Mouse (Mus musculus): ENCODE results near the gene Ptprm.
"Not testable (repeated sequence)": the region's sequence is repeated elsewhere in the genome, so short reads cannot be mapped to it uniquely, and the experiment has no call there.

The Ptprm gene

GRCm38 (mm10) chr17:66874810-66875209 is 479.4 kb downstream of the Ptprm start:
- no peak for DNase-seq (ENCODE audit: low spot score)

GRCm38 (mm10) chr17:66871396-66871795 is 482.9 kb downstream of the Ptprm start:
- DNase-seq (ENCODE audit: low spot score) = no peak

- DNase-seq (ENCODE audit: low spot score) = no peak
These were observed 484.7 kb downstream of the Ptprm start for GRCm38 (mm10) chr17:66869581-66870002.

- no peak for DNase-seq (ENCODE audit: low spot score)
These were observed 489.8 kb downstream of the Ptprm start for GRCm38 (mm10) chr17:66864441-66864840.

- no peak for DNase-seq (ENCODE audit: low spot score)
These were observed 492.7 kb downstream of the Ptprm start for GRCm38 (mm10) chr17:66861557-66861956.

GRCm38 (mm10) chr17:66858757-66859156 is 495.5 kb downstream of the Ptprm start:
- no peak for DNase-seq (ENCODE audit: low spot score)

GRCm38 (mm10) chr17:66852496-66852895 is 501.8 kb downstream of the Ptprm start:
- DNase-seq (ENCODE audit: low spot score) = no peak

- not testable (repeated sequence) for DNase-seq (ENCODE audit: low spot score)
These were observed 507.2 kb downstream of the Ptprm start for GRCm38 (mm10) chr17:66847011-66847410.

- no peak for DNase-seq (ENCODE audit: low spot score)
These were observed 531.9 kb downstream of the Ptprm start for GRCm38 (mm10) chr17:66822347-66822746.

GRCm38 (mm10) chr17:66817380-66817779 is 536.9 kb downstream of the Ptprm start:
- DNase-seq (ENCODE audit: low spot score) = no peak

GRCm38 (mm10) chr17:66815921-66816320 is 538.3 kb downstream of the Ptprm start:
- DNase-seq (ENCODE audit: low spot score) = no peak

GRCm38 (mm10) chr17:66813786-66814185 is 540.5 kb downstream of the Ptprm start:
- no peak for DNase-seq (ENCODE audit: low spot score)

- DNase-seq (ENCODE audit: low spot score) = no peak
These were observed 540.9 kb downstream of the Ptprm start for GRCm38 (mm10) chr17:66813346-66813745.

- DNase-seq (ENCODE audit: low spot score) = peak; percentile 15
These were observed 544.5 kb downstream of the Ptprm start for GRCm38 (mm10) chr17:66809786-66810185.

- DNase-seq (ENCODE audit: low spot score) = no peak
These were observed 546.1 kb downstream of the Ptprm start for GRCm38 (mm10) chr17:66808186-66808585.

GRCm38 (mm10) chr17:66801831-66802687 is 552.2 kb downstream of the Ptprm start:
- DNase-seq (ENCODE audit: low spot score) = no peak

- DNase-seq (ENCODE audit: low spot score) = no peak
These were observed 554.0 kb downstream of the Ptprm start for GRCm38 (mm10) chr17:66800231-66800630.

- no peak for DNase-seq (ENCODE audit: low spot score)
These were observed 568.1 kb downstream of the Ptprm start for GRCm38 (mm10) chr17:66786166-66786565.

GRCm38 (mm10) chr17:66785586-66785985 is 568.7 kb downstream of the Ptprm start:
- DNase-seq (ENCODE audit: low spot score) = no peak

- no peak for DNase-seq (ENCODE audit: low spot score)
These were observed 570.7 kb downstream of the Ptprm start for GRCm38 (mm10) chr17:66783601-66784000.

- no peak for DNase-seq (ENCODE audit: low spot score)
These were observed 571.2 kb downstream of the Ptprm start for GRCm38 (mm10) chr17:66783075-66783492.

- DNase-seq (ENCODE audit: low spot score) = peak; percentile 3
These were observed 572.3 kb downstream of the Ptprm start for GRCm38 (mm10) chr17:66781910-66782309.

- no peak for DNase-seq (ENCODE audit: low spot score)
These were observed 575.2 kb downstream of the Ptprm start for GRCm38 (mm10) chr17:66779026-66779425.

Measured in adipocyte (in vitro differentiated cells).